Mouse (Mus musculus): Measurements from ENCODE around the gene Specc1. TPM values are rescaled to one million over a fixed set of nuclear protein-coding genes. Genes with fewer than 3 reads are reported as not detected.
"Not testable (repeated sequence)": the region's sequence is repeated elsewhere in the genome, so short reads cannot be mapped to it uniquely, and the experiment has no call there.

Specc1 gene
- polyA plus RNA-seq, 1 experiment from 2014 or later: 12.0 TPM

DNA sequence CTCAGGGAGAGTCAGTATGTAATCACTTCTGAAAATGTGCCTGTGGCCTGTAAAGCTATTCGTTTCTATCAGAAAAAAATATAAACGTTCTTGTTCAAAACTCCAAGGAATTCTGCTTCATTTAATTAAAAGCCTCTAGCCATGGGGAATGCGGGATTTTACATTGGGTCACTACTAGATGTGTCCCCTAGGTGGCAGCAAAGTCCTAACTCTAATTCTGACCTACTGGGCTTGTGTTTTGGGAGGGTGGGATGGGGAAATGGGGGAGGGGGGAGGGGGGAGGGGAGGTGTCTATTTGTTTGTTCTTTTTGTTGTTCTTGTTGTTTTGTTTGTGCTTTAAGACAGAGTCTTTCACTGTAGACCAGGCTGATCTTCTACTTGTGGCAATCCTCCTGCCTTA lies 7.2 kb upstream of the Specc1 start:
- H3K9ac ChIP-seq: no peak overlapping the region
- no peak overlapping the region for H3K4me2 ChIP-seq
- H3K9me3 ChIP-seq: no peaks in the 10 kb centered on the region
- no peak for ATAC-seq (ENCODE audit: borderline replicate concordance, extremely low read depth, low FRiP score, low TSS enrichment)
- no peaks in the 10 kb centered on the region for H3K27me3 ChIP-seq
- H3K4me1 ChIP-seq: no peaks in the 10 kb centered on the region
- H3K36me3 ChIP-seq: no peaks in the 10 kb centered on the region
- 0% methylated on average over 3 of the region's 3 CpGs for WGBS
- no peak overlapping the region for H3K4me3 ChIP-seq
- H3K27ac ChIP-seq: no peak overlapping the region

DNA sequence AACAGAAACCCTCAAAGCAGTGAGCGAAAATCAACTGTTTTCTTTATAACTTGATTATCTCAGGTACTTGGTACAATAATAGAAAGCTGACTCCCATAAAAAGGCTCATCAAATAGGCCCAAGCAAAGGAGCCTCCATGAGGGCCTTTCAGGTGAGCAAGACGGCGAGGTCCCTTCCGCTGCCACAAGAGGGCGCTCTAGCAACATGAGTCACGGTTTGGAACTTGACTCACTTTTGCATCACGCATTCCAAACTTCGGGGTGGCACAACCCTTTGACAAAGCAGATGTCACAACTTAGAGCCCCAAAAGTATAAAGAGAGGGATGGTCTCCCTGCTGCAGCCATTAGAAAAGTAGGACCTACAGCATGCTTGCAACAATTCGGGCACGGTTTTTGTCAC lies 5.9 kb upstream of the Specc1 start:
- Histone ChIP-seq H3K4me1 (no peaks in the 10 kb centered on the region), H3K27me3 (no peaks in the 10 kb centered on the region), H3K4me2 (no peak overlapping the region), H3K27ac (no peak overlapping the region), H3K9me3 (no peaks in the 10 kb centered on the region), H3K9ac (no peak overlapping the region), H3K4me3 (no peak overlapping the region), H3K36me3 (no peaks in the 10 kb centered on the region)
- 20% methylated on average over 10 of the region's 10 CpGs for WGBS
- ATAC-seq (ENCODE audit: borderline replicate concordance, extremely low read depth, low FRiP score, low TSS enrichment): no peak

DNA sequence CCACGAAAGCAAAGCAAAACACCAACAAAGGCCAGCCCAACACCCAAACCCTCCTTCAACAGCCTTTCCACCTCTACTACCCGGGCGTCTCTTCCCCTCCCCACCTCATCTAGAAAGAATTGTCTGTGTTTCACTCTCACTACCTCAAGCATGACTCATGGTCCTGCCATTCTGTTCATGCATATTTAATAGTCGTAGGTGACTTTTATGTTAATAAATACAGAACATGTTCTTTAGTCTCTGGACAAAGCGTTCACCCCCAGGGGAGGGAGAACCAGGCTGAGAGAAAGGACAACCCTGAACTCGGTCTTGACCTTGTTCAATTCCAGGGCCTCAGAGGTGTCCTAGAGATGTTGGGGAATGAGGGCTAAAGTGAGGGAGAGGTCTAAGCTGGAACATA lies 1.4 kb upstream of the Specc1 start:
- H3K4me2 ChIP-seq: no peak overlapping the region
- no peaks in the 10 kb centered on the region for H3K9me3 ChIP-seq
- 64% methylated on average over 6 of the region's 6 CpGs for WGBS
- no peak overlapping the region for H3K4me3 ChIP-seq
- H3K4me1 ChIP-seq: peaks cover 9% of the 10 kb centered on the region
- no peaks in the 10 kb centered on the region for H3K36me3 ChIP-seq
- H3K27ac ChIP-seq: no peak overlapping the region
- peaks cover 24% of the 10 kb centered on the region for H3K27me3 ChIP-seq
- ATAC-seq (ENCODE audit: borderline replicate concordance, extremely low read depth, low FRiP score, low TSS enrichment): no peak
- no peak overlapping the region for H3K9ac ChIP-seq

DNA sequence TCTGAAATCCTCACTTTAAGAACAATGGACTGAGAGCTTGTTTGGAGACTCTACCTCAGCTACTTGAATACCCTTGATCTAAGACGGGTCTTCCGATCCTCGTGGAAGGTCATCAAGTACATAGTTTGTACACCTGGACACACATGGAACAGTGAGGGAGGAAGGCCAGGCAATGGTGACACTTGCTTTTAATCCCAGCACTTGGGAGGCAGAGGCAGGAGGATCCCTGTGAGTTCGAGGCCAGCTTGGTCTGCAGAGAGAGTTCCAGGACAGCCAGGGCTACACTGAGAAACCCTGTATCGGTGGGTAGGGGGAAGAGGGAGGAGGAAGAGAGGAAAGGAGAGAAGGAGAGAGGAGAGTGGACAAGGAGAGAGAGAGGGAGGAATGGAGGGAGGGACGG lies 612 bp upstream of the Specc1 start:
- Histone ChIP-seq H3K27ac (no peak overlapping the region), H3K4me2 (no peak overlapping the region; the same call in 1 of the 2 replicates), H3K4me1 (peaks cover 9% of the 10 kb centered on the region), H3K36me3 (no peaks in the 10 kb centered on the region), H3K9me3 (no peaks in the 10 kb centered on the region), H3K9ac (no peak overlapping the region), H3K4me3 (no peak overlapping the region), H3K27me3 (peaks cover 24% of the 10 kb centered on the region)
- no peak for ATAC-seq (ENCODE audit: borderline replicate concordance, extremely low read depth, low FRiP score, low TSS enrichment)
- WGBS: 77% methylated on average over 6 of the region's 6 CpGs

DNA sequence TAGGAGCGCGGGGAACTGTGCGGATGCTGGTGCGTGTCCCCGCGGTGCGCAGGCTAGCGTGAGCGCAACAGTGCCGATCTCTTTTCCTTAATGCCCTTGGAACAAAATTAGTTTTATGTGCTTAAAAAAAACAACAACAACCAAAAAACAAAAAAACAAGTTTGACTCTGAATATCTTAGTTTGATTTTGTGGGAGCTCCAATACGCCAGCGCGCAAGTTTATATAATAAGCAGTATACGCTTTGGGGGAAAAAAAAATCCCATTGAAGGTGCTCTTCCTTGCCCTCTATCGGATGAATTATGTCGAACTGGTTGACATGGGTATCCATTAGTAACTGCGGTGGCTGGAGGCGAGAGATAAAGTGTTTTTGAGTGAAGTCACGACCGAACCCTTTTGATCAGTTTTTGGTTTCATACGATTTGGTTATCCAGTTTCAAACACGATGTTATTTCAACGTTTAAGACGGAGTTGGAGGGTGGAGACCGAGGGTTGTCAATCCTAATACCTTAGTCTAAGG lies 792 bp downstream of the Specc1 start:
- H3K27me3 ChIP-seq: peaks cover 24% of the 10 kb centered on the region
- H3K4me2 ChIP-seq: peak overlapping the region; percentile 98
- WGBS: 3% methylated on average over 25 of the region's 25 CpGs
- H3K36me3 ChIP-seq: no peaks in the 10 kb centered on the region
- no peaks in the 10 kb centered on the region for H3K9me3 ChIP-seq
- H3K4me3 ChIP-seq: peak overlapping the region; percentile 58
- no peak overlapping the region for H3K9ac ChIP-seq
- ATAC-seq (ENCODE audit: borderline replicate concordance, extremely low read depth, low FRiP score, low TSS enrichment): no peak
- no peak overlapping the region for H3K27ac ChIP-seq
- peaks cover 9% of the 10 kb centered on the region for H3K4me1 ChIP-seq

DNA sequence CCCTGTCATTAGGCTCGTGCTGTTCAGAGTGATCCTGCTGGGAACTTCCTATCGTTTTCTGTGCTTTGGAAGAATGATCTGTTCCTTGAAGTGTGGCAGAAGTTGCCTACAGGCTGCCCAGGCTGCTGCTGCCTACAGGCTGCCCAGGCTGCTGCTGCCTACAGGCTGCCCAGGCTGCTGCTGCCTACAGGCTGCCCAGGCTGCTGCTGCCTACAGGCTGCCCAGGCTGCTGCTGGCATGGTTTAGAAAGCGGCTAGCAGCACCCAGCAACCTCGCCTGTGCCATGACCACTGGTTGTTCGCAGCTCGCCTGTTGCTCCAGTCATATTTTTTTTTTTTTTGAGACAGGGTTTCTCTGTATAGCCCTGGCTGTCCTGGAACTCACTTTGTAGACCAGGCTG lies 2.1 kb downstream of the Specc1 start:
- H3K36me3 ChIP-seq; H3K9ac ChIP-seq; H3K4me1 ChIP-seq; H3K4me2 ChIP-seq; H3K4me3 ChIP-seq; ATAC-seq (ENCODE audit: borderline replicate concordance, extremely low read depth, low FRiP score, low TSS enrichment); H3K9me3 ChIP-seq; H3K27ac ChIP-seq: not testable (repeated sequence)
- H3K27me3 ChIP-seq: peaks cover 24% of the 10 kb centered on the region
- WGBS: 61% methylated on average over 6 of the region's 6 CpGs

DNA sequence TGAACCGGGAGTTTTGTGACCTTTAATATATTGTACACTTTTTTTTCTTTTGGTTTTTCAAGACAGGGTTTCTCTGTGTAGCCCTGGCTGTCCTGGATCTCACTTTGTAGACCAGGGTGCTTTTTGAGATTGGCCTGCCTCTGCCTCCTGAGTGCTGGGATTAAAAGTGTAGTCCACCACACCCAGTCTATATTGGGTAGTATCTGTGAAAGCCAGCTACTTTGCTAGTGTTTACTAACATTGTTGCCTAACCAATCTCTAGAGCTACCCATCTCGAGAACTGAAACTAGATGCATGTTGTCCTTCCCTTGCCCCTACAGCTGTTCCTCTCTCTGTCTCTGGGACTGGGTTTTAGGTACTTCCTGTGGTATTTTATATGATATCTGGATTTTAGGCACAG lies 3.5 kb downstream of the Specc1 start:
- Histone ChIP-seq H3K27me3 (peaks cover 24% of the 10 kb centered on the region), H3K27ac (no peak overlapping the region), H3K9me3 (no peaks in the 10 kb centered on the region), H3K4me1 (peaks cover 9% of the 10 kb centered on the region), H3K36me3 (no peaks in the 10 kb centered on the region), H3K9ac (no peak overlapping the region), H3K4me3 (no peak overlapping the region), H3K4me2 (no peak overlapping the region)
- no peak for ATAC-seq (ENCODE audit: borderline replicate concordance, extremely low read depth, low FRiP score, low TSS enrichment)
- 71% methylated on average over 2 of the region's 2 CpGs for WGBS

DNA sequence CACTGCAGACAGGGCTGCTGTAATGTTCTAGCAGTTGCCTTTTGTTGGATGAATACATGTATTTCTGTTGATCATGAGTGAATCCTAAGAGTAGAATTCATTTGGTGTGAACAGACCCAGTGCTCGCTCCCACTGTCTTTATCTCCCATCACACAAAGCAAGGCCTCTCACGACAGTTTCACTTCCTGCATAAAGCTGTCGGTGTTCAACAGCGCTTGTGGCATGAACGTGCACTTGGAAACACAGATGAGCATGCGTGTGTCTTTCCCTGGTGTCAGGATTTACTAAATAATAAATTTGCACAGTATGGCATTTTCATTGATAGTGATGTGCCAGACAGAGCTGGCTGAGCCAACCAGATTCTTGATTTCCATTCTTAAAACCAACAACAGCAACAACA lies 6.1 kb downstream of the Specc1 start:
- 43% methylated on average over 6 of the region's 6 CpGs for WGBS
- H3K36me3 ChIP-seq: no peaks in the 10 kb centered on the region
- H3K9ac ChIP-seq: no peak overlapping the region
- H3K4me2 ChIP-seq: no peak overlapping the region
- H3K27me3 ChIP-seq: peaks cover 13% of the 10 kb centered on the region
- no peaks in the 10 kb centered on the region for H3K9me3 ChIP-seq
- no peak overlapping the region for H3K4me3 ChIP-seq
- ATAC-seq (ENCODE audit: borderline replicate concordance, extremely low read depth, low FRiP score, low TSS enrichment): no peak
- no peaks in the 10 kb centered on the region for H3K4me1 ChIP-seq
- no peak overlapping the region for H3K27ac ChIP-seq

DNA sequence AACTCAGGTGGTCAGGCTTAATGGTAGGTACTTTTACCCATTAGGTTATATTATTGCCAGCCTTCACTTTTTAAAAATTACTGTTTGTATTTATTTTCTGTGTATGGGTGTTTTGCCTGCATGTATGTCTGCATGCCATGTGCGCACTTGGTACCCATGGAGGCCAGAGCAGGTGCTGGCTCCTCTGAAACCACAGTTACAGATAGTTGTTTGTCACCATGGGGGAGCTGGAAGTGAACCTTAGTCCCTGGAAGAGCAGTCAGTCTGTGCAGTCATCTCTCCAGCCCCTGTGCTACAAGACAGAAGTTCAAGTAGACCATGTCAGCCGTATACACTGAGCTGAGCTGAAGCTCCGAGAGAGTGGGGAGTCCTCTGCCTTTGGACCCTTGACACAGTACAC lies 6.6 kb downstream of the Specc1 start:
- Histone ChIP-seq H3K4me1 (no peaks in the 10 kb centered on the region), H3K9me3 (no peaks in the 10 kb centered on the region), H3K36me3 (no peaks in the 10 kb centered on the region), H3K4me2 (no peak overlapping the region), H3K27me3 (peaks cover 8% of the 10 kb centered on the region), H3K9ac (no peak overlapping the region), H3K4me3 (no peak overlapping the region), H3K27ac (no peak overlapping the region)
- WGBS: 64% methylated on average over 3 of the region's 3 CpGs
- no peak for ATAC-seq (ENCODE audit: borderline replicate concordance, extremely low read depth, low FRiP score, low TSS enrichment)

DNA sequence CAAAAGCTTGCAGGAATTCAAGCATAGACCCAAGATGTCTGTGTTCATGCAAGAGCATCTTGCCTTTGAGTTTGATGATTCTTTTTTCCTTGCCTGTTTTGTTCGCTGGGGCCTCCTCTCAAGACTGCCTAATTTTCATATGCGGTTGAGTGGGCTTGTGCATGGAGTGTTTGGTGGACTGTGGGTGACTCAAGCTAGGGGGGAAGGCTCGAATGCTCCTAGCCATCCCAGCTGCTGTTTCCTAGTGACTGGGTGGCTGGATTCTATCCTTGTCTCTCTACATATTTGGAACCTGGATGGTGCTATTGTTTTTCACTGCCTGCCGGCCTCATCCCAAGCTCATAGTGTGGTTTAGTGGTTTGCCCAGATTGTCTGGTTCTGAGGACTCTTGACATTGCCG lies 8.0 kb downstream of the Specc1 start:
- no peaks in the 10 kb centered on the region for H3K4me1 ChIP-seq
- H3K27ac ChIP-seq: no peak overlapping the region
- no peak overlapping the region for H3K4me3 ChIP-seq
- no peak overlapping the region for H3K4me2 ChIP-seq
- no peaks in the 10 kb centered on the region for H3K27me3 ChIP-seq
- H3K36me3 ChIP-seq: no peaks in the 10 kb centered on the region
- WGBS: 80% methylated on average over 5 of the region's 5 CpGs
- no peaks in the 10 kb centered on the region for H3K9me3 ChIP-seq
- ATAC-seq (ENCODE audit: borderline replicate concordance, extremely low read depth, low FRiP score, low TSS enrichment): no peak
- no peak overlapping the region for H3K9ac ChIP-seq

DNA sequence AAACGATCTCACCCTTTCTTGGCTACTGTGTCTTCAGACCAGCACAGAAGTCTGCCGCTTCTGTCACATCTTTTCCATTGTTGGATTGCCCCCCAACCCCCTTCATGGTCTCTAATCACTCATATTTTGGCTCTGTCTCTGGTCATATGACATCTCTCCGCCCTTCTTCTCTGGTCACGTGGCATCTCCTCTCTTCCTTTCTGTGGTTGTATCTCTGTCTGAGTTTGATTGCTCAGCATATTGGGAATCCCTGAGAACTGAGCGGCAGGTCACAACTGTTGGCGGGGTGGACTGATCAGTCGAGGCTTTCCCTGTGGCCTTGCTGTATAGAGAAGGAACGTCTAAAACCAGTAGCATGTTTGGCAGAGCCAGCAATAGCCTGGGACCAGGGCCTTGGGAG lies 10.5 kb downstream of the Specc1 start:
- ATAC-seq (ENCODE audit: borderline replicate concordance, extremely low read depth, low FRiP score, low TSS enrichment): no peak
- Histone ChIP-seq H3K4me2 (no peak overlapping the region), H3K9ac (no peak overlapping the region), H3K4me1 (no peaks in the 10 kb centered on the region), H3K9me3 (no peaks in the 10 kb centered on the region), H3K4me3 (no peak overlapping the region), H3K27ac (no peak overlapping the region), H3K27me3 (no peaks in the 10 kb centered on the region), H3K36me3 (no peaks in the 10 kb centered on the region)
- 82% methylated on average over 8 of the region's 8 CpGs for WGBS

DNA sequence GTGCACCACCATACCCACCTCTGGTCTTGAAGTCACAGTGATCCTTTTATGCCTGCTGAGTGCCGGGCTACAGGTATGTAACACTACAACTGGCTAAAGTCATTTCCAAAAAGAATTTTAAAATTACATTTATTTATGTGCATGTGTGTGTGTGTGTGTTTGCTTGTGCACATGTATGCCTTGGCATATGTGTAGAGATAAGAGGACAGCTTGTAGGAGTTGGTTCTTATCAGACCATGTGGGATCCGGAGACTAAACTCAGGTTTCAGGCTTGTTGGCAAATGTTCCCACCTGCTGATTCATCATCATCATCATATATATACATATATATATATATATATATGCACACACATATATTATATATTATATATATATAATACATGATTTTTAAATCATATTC lies 12.3 kb downstream of the Specc1 start:
- H3K4me3 ChIP-seq: no peak overlapping the region
- H3K27me3 ChIP-seq: no peaks in the 10 kb centered on the region
- 82% methylated on average over 2 of the region's 2 CpGs for WGBS
- no peak for ATAC-seq (ENCODE audit: borderline replicate concordance, extremely low read depth, low FRiP score, low TSS enrichment)
- H3K27ac ChIP-seq: no peak overlapping the region
- H3K9me3 ChIP-seq: no peaks in the 10 kb centered on the region
- H3K9ac ChIP-seq: no peak overlapping the region
- no peak overlapping the region for H3K4me2 ChIP-seq
- H3K4me1 ChIP-seq: no peaks in the 10 kb centered on the region
- no peaks in the 10 kb centered on the region for H3K36me3 ChIP-seq

DNA sequence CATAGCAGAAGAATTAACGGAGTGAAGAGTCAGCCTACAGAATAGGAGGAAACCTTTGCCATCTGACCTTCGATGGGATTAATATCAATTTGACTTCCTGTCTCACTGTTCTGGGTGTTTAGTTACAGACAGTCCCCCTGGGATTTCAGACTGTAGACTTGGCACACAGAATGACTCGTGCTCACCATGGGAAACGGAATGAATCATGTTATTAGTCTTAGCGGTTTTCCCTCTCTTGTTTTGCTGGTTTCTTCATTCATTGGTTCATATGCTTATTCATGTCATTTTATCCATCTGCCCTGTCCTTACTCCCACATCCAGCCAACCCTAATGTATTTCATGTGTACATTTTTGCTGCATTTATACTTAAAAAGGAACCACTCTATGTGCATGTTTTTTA lies 14.3 kb downstream of the Specc1 start:
- Histone ChIP-seq H3K4me1 (no peaks in the 10 kb centered on the region), H3K27ac (no peak overlapping the region), H3K4me2 (no peak overlapping the region), H3K9ac (no peak overlapping the region), H3K9me3 (no peaks in the 10 kb centered on the region), H3K36me3 (no peaks in the 10 kb centered on the region), H3K27me3 (no peaks in the 10 kb centered on the region), H3K4me3 (no peak overlapping the region)
- WGBS: 36% methylated on average over 5 of the region's 5 CpGs
- no peak for ATAC-seq (ENCODE audit: borderline replicate concordance, extremely low read depth, low FRiP score, low TSS enrichment)
